Mouse (Mus musculus) stomach, postnatal 0 days (tissue): ENCODE data around the gene Gstp3. TPM values are rescaled to one million over a fixed set of nuclear protein-coding genes. Genes with fewer than 3 reads are reported as not detected.

Experiments used
- ATAC-seq: fragments of 200-750 bp; cut with Nextera tagmentation; 2 replicates; pipeline ENCODE4 v1.8.0; 2017; ENCODE audit not compliant: low FRiP score, low TSS enrichment
- DNase-seq: peaks from one replicate; pipeline ENCODE4 v3.0.0-alpha.2; 2016; ENCODE audit warnings: low spot score
- H3K27ac ChIP-seq: fragments of 300-500 bp; sonication (generic); replicated peaks from 2 replicates; pipeline ENCODE4 v1.5.1; 2014; ENCODE audit warnings: mild to moderate bottlenecking, control low read depth
- H3K27me3 ChIP-seq: fragments of 300-500 bp; sonication (generic); 2 replicates; pipeline ENCODE4 v1.6.1; 2014; ENCODE audit warnings: low read length; ENCODE audit not compliant: control insufficient read depth, insufficient read depth
- H3K36me3 ChIP-seq: fragments of 300-500 bp; sonication (generic); 2 replicates; pipeline ENCODE4 v1.6.1; 2014; ENCODE audit warnings: low read length, mixed read lengths; ENCODE audit not compliant: control insufficient read depth, insufficient read depth
- H3K4me1 ChIP-seq: fragments of 300-500 bp; sonication (generic); replicated peaks from 2 replicates; pipeline ENCODE4 v1.6.1; 2014; ENCODE audit warnings: antibody characterized with exemption; ENCODE audit not compliant: control insufficient read depth, insufficient read depth
- H3K4me2 ChIP-seq: fragments of 300-500 bp; sonication (generic); replicated peaks from 2 replicates; pipeline ENCODE4 v1.6.1; 2014; ENCODE audit warnings: low read depth, mild to moderate bottlenecking, control low read depth, moderate library complexity
- H3K4me3 ChIP-seq: fragments of 300-500 bp; sonication (generic); 2 replicates; pipeline ENCODE4 v1.5.1; 2014; ENCODE audit warnings: low read depth, low read length, control low read depth
- H3K9ac ChIP-seq: fragments of 300-500 bp; sonication (generic); 2 replicates; pipeline ENCODE4 v1.6.1; 2014; ENCODE audit warnings: mild to moderate bottlenecking, low read length, control low read depth, mixed read lengths
- H3K9me3 ChIP-seq: fragments of 300-500 bp; sonication (generic); 2 replicates; pipeline ENCODE4 v1.6.1; 2016; ENCODE audit warnings: low read length; ENCODE audit not compliant: control insufficient read depth
- CTCF ChIP-seq: IDR thresholded peaks from 2 replicates; pipeline ENCODE4 v1.5.1; 2016; ENCODE audit warnings: antibody characterized with exemption, low read depth, mild to moderate bottlenecking, moderate library complexity
- EP300 ChIP-seq: optimal IDR thresholded peaks from 2 replicates; pipeline ENCODE3; 2016; ENCODE audit warnings: antibody characterized with exemption
- WGBS: fragments of 180-500 bp; shearing (Covaris S2); extraction: QIAGEN DNeasy Blood & Tissue Kit; methylation state at CpG from one replicate; pipeline ENCODE4 v1.1.7; 2014; 5-methylcytosine and 5-hydroxymethylcytosine counted together
- polyA plus RNA-seq: library from polyadenylated mRNA; unstranded; fragments of >200 nt; fragmentation: Nextera tagmentation; extraction: Ambion mirVana; gene quantifications from 2 replicates; pipeline ENCODE4 v1.2.1, GENCODE M21; 2015

Gene Gstp3
- polyA plus RNA-seq, 1 experiment from 2014 or later = 9.7 TPM

DNA sequence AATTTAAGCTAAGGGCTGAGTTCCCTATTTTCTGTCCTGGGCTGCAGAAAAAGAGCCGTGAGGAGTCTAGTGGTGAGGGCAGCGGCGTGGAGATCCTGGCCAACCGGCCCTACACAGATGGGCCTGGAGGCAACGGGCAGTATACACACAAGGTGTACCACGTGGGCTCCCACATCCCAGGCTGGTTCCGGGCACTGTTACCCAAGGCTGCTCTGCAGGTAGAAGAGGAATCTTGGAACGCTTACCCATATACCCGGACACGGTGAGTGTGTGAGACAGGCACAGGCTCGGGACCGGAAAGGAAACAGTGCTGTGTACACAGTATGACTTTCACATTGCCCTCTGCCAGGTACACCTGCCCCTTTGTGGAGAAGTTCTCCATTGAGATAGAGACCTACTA is 43.3 kb upstream of the Gstp3 start:
- peaks cover 14% of the 10 kb centered on the region for H3K4me1 ChIP-seq
- DNase-seq (no peak), ATAC-seq (no peak)
- H3K36me3 ChIP-seq = no peaks in the 10 kb centered on the region; the same call in 1 of the 2 replicates
- H3K4me2 ChIP-seq = no peak overlapping the region
- no peak for TF ChIP-seq CTCF
- no peak for TF ChIP-seq EP300
- H3K4me3 ChIP-seq = no peak overlapping the region
- H3K9ac ChIP-seq = no peak overlapping the region
- WGBS = 89% methylated on average over 12 of the region's 12 CpGs
- H3K9me3 ChIP-seq = no peaks in the 10 kb centered on the region
- no peak overlapping the region for H3K27ac ChIP-seq
- no peaks in the 10 kb centered on the region for H3K27me3 ChIP-seq

GRCm38 (mm10) chr19:4102049-4102448 is 42.7 kb upstream of the Gstp3 start:
- ATAC-seq = no peak
- no peaks in the 10 kb centered on the region for H3K9me3 ChIP-seq
- peaks cover 14% of the 10 kb centered on the region for H3K4me1 ChIP-seq
- H3K4me3 ChIP-seq = no peak overlapping the region
- no peaks in the 10 kb centered on the region for H3K27me3 ChIP-seq
- H3K9ac ChIP-seq = no peak overlapping the region
- TF ChIP-seq EP300 (no peak), CTCF (no peak)
- DNase-seq = no peak
- no peak overlapping the region for H3K27ac ChIP-seq
- H3K4me2 ChIP-seq = no peak overlapping the region
- H3K36me3 ChIP-seq = no peaks in the 10 kb centered on the region; the same call in 1 of the 2 replicates
- 91% methylated on average over 2 of the region's 2 CpGs for WGBS

GRCm38 (mm10) chr19:4101466-4101865 is 42.1 kb upstream of the Gstp3 start:
- H3K27ac ChIP-seq = no peak overlapping the region
- H3K9ac ChIP-seq = no peak overlapping the region
- H3K4me1 ChIP-seq = peaks cover 15% of the 10 kb centered on the region
- H3K4me3 ChIP-seq = no peak overlapping the region
- DNase-seq (no peak), ATAC-seq (no peak)
- TF ChIP-seq CTCF (no peak), EP300 (no peak)
- no peaks in the 10 kb centered on the region for H3K27me3 ChIP-seq
- WGBS = 82% methylated on average over 6 of the region's 6 CpGs
- H3K9me3 ChIP-seq = no peaks in the 10 kb centered on the region
- H3K4me2 ChIP-seq = no peak overlapping the region
- H3K36me3 ChIP-seq = no peaks in the 10 kb centered on the region; the same call in 1 of the 2 replicates

GRCm38 (mm10) chr19:4100718-4101261 is 41.4 kb upstream of the Gstp3 start:
- Histone ChIP-seq H3K4me3 (peak overlapping the region; percentile 47), H3K36me3 (no peaks in the 10 kb centered on the region; the same call in 1 of the 2 replicates), H3K4me1 (peaks cover 16% of the 10 kb centered on the region), H3K9me3 (no peaks in the 10 kb centered on the region), H3K4me2 (peak overlapping the region; percentile 88), H3K27ac (no peak overlapping the region), H3K27me3 (no peaks in the 10 kb centered on the region), H3K9ac (peak overlapping the region; percentile 35; the same call in 1 of the 2 replicates)
- TF ChIP-seq CTCF = no peak
- TF ChIP-seq EP300 = no peak
- 3% methylated on average over 52 of the region's 52 CpGs for WGBS
- ATAC-seq = no peak
- DNase-seq = peak; percentile 47

DNA sequence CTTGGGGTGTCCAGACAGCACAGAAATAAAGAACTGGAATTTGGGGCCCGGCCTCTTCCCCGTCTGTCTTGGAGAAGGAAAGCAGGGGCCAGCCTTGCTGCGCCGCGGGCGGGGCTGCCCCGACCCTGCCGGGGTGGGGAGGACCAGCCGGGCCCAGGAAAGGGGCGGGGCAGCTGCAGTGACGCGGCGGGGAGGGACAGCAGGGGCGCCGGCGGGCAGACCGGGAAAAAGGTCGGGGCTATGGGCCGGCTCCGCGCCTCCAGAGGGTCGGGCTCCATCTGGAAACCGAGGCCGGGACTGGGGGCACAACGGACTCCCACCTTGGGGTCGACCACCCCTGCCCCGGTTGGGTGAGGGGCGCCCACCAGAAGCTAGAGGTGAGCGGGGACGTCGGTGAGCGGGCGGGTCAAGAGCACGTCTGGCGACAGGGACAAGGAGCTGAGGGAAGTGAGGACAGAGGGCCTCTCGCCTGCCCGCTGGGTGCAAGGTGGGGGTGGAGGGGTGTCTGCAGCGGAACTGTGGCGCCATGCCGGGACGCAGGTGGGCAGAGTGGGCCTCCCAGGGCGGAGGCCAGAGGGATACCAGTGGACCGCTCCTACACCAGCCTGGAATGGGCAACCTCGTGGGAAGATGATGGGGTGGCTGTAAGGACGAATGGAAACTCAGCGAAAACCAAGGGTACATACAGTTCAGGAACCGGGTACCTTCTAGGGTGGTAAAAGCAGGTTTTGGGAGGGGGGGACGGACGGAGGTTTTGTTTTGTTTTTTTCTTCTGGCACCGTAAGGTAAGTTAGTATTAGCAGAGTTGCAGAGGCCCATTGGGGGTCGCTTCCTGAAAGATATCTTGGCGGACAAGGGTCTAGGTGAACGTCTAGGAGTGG is 40.7 kb upstream of the Gstp3 start, which contains the start of gene Pitpnm1:
TSS of gene Pitpnm1 (plus strand) at position 162 of the 881 bp plus-strand sequence.
- H3K27ac ChIP-seq = peak within 1 kb of the TSS; percentile 30
- H3K4me1 ChIP-seq = peaks cover 16% of the 10 kb centered on the region
- H3K36me3 ChIP-seq = no peaks in the 10 kb centered on the region

GRCm38 (mm10) chr19:4099056-4099455 is 39.7 kb upstream of the Gstp3 start:
- TF ChIP-seq CTCF = peak; percentile 99
- TF ChIP-seq EP300 = no peak
- WGBS = 10% methylated on average over 9 of the region's 9 CpGs
- Histone ChIP-seq H3K27ac (peak overlapping the region; percentile 30), H3K27me3 (no peaks in the 10 kb centered on the region), H3K9ac (no peak overlapping the region), H3K4me1 (peaks cover 16% of the 10 kb centered on the region), H3K4me3 (0 out of 2 replicates have a peak overlapping the region, but pooled peaks have one; percentile 6), H3K9me3 (no peaks in the 10 kb centered on the region), H3K4me2 (peak overlapping the region; percentile 88), H3K36me3 (no peaks in the 10 kb centered on the region)
- DNase-seq = peak; percentile 96
- ATAC-seq = peak; percentile 25

More for the DNA sequence above, 40.7 kb upstream of the Gstp3 start, which contains the start of gene Pitpnm1:
- H3K4me2 ChIP-seq = peak within 1 kb of the TSS; percentile 88
- WGBS = 2% methylated on average over 49 of the region's 53 CpGs
- no peaks in the 10 kb centered on the region for H3K9me3 ChIP-seq
- no peak for TF ChIP-seq CTCF
- no peak for TF ChIP-seq EP300
- H3K9ac ChIP-seq = peak within 1 kb of the TSS; percentile 63
- peak; percentile 84 for DNase-seq
- peak within 1 kb of the TSS; percentile 47 for H3K4me3 ChIP-seq
- ATAC-seq = no peak
- no peaks in the 10 kb centered on the region for H3K27me3 ChIP-seq
